Mouse (Mus musculus) T-helper 17 cell (primary cell): Measurements from ENCODE around the gene Nek9.

Source experiments
- in situ Hi-C, 2 experiments: fragments of 300-600 bp; cut with MboI, MseI; formaldehyde crosslinking; loops; 1 replicate in 1 of 2; 2 replicates in 1 of 2; pipeline ENCODE4 v1.15.1; 2025; ENCODE audit warnings: high pct_unique_total_duplicates in 2 of 2

The Nek9 gene

DNA sequence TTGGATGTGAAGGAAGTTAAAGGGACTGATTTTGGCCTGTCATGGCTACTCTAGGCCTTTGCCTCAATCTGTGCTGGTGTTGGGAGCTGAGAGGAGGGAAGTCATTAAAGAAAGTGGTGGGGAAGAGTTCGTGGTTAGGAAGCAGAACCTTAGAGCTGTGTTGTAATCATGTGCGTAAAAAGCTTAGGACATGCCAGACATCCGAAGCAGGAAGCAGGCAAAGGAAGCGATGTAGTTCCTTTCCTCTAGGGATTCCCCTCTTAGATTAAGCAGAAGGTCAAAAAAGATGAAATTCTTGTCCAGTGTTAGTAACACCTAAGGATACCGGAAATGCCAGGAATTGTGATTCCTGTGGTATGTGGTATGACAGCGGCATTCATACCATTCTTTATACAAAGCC is 9.2 kb upstream of the Nek9 start:
- in situ Hi-C loops: loop anchor here in 1 of 2 experiments (5.0 kb wide), 1 partner anchor 144 kb away; no protein-coding TSS in a partner anchor

DNA sequence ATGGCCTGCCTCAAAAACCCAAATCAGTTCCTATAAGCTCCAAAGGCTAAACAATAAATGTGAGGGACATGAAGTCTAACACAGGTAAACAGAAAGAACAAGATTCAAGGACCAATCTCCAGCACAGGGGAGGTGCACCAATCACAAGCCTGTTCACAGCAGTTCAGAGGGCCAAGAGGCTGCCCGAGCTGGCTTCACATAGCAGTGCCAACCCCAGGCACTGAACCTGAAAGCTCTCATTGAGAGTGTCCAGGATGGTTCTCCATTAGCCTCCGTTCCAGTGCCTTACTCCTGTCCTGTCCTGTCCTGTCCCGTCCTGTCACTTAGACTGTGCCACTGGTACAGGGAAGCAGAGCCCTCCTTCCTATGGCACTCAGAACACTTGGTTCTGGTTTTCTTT is 8.0 kb upstream of the Nek9 start:
- in situ Hi-C loops: loop anchor here in 1 of 2 experiments (5.0 kb wide), 1 partner anchor 145 kb away; no protein-coding TSS in a partner anchor

DNA sequence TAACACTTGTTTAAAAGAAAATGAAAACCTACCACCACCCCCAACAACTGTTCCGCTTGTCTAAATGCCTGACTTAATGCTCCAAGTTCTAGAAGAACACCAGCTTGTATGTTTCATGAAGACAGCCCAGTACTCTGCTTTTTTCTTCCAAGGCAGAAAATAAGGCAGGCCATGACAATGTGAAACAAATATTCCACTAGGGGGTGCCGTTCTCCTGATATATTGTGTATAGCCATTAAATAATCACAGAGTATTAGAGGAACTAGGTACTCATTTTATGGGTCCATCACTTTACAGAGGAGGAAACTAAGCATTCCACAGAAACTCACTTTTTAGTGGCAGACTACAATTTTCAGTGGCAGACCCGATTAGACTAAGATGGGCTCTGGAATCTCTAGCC is 7.2 kb upstream of the Nek9 start:
- in situ Hi-C loops: loop anchor here in 1 of 2 experiments (5.0 kb wide), 1 partner anchor 146 kb away; no protein-coding TSS in a partner anchor

DNA sequence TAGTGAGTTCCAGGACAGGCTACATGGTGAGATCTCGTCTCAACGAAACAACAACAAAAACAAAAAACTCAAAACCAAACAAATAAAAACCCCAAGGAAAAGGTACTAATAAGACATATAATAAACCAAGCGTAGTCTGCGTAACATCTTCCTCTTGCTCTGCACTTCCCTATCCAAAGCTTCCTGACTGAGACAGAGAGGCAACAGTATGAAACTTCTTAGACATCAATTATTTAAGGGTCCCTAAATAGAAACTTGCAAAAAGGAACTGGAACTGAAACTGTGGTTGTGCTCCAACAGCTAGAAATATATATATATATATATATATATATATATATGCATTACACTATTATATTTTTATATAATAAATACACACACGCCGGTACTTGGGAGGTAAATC is 6.4 kb upstream of the Nek9 start:
- in situ Hi-C loops: loop anchor here in 1 of 2 experiments (5.0 kb wide), 1 partner anchor 147 kb away; no protein-coding TSS in a partner anchor

DNA sequence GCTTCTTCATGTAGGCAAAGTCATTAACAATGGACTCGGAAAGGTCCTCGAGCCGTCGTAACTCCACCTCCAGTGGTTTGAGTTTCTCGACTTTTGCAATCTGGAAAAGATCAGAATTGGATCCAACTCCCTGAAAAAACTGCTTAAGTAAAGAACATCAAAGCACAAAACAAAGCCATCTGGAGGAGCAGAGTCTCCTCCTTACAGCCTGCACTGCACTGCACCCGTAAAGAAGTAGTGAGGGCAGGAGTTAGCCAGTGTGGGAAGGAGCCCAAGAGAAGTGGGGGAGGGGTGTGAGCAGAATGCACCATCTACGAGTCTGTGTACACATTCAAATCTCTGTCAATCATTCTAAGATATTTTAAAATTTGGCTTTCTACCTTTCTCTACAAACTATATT is 5.1 kb upstream of the Nek9 start:
- in situ Hi-C loops: loop anchor here (5.0 kb wide), 2 partner anchors 143 to 318 kb away; no protein-coding TSS in a partner anchor

DNA sequence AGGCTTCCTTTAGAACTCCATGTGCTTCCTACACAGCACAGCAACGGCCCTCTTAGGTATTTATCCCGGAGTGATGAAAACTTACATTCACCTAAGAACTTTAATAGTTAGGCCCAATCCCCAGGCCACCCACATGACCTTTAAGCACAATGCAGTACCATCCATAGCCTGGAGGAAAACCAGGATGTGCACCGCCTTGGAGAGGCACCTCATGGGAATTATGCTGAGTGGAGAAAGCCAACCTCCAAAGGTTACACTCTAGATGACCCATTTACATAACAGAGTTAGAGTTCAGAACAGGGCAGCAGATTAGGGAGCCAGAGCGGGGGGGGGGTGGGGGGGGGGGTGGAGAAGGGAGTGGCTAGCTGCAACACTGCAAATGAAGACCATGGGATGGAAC is 3.1 kb upstream of the Nek9 start:
- in situ Hi-C loops: loop anchor here (5.0 kb wide), 2 partner anchors 145 to 320 kb away; no protein-coding TSS in a partner anchor

DNA sequence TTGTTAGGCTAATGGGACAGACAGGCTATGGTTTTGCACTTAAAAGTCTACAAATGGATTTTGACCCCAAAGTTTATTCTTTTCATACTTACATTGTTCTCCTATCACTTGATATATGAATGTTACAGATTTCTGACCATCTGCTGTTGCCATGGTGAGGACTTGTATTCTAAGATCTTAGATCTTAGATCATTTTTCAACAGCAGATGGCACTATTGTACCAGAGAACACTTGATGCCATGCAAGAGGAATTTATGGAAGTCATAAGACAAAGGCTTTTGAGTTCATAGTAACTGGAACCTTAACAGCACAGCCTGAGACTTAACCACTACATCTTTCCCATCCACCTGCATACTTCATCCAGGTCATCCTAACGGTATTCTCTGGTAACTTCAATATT is 2.0 kb upstream of the Nek9 start:
- in situ Hi-C loops: loop anchor here (5.0 kb wide), 2 partner anchors 146 to 321 kb away; no protein-coding TSS in a partner anchor

DNA sequence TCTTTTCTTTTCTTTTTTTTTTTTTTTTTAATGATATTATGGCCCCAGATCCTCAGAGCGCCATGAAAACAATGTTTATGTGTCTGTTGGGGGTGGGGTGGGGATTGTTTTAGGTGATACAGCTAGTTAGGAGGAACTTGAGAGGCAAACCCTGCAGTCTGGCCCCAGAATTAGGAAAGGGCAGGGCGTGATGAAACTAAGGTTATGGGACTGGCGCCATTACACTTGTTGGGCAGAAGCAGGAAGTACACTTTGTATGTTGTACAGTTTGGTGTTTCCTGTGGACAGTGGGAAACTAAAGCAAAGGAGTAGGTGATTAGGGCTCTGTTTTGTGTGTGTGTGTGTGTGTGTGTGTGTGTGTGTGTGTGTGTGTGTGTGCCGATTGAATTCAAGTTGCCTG is 785 bp upstream of the Nek9 start:
- in situ Hi-C loops: loop anchor here (5.0 kb wide), 2 partner anchors 147 to 322 kb away; no protein-coding TSS in a partner anchor

DNA sequence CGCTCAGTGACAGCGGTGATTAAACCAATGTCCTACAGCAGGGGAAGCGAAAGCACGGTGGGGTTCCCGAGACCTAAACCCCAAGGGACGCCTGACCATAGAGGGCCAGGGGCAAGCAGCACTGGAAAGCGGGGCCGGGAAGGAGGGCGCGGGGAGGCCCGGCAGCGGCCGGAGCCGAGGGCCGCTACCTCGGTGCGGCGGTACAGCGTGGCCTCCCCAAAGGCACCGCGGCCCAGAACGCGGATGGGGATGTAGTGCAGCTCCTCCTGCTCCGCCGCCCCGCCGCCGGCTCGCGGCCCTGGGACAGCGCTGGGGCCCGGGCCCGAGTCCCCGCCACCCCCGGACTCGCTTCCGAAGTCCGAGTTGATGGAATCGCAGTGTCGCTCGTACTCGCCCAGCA is 347 bp downstream of the Nek9 start:
- in situ Hi-C loops: no loop called here

DNA sequence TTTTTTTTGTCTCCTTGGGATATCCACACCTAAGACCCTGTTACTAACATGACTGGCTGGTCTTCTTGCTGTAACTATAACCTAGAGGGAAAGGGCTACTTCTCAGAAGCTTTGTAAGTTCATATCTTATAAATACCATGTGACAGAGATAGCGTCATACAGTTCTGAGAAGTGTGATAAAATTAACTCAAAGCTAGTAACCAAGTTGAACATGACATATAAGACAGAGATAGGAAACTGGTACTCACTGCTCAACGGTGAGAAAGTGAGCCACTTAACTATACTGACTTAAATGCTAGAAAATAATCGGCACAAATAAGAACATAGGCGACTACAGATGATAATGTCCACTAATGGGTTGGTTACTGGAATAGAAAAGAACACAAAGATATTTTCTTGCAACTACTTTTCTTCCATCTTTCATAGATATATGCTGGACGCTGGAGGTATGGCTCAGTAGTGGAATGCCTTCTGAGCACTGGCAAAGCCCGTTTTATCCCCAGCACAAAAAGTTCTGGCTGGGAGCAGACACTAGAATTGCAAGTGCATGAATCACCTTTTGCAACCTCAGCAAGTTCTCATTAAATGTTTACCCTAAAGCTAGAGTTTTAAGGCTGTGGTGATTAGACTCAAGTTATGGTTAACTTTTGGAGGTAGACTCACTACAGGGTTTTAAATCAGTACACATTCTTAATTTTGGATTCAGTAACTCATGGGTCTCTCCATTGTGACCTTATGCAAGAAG is 1.4 kb downstream of the Nek9 start:
- in situ Hi-C loops: no loop called here

DNA sequence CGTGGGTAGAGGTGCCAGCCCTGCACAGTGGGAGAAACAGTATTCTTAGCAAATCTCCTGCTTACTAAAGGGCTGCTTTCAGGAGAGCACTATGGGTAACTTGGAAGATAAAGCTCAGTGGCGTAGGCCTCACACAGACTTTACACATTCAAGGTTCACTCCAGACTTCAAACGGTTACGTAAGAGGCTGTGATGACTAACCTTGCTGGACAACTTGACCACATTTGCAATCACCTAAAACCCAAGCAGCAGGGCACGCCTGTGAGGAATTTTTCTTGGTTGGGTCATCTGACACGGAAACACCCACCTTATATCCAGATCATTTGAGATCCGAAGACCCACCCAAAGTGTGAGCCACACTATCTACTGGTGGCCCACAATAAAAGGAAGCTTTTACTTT is 9.0 kb downstream of the Nek9 start:
- in situ Hi-C loops: no loop called here

DNA sequence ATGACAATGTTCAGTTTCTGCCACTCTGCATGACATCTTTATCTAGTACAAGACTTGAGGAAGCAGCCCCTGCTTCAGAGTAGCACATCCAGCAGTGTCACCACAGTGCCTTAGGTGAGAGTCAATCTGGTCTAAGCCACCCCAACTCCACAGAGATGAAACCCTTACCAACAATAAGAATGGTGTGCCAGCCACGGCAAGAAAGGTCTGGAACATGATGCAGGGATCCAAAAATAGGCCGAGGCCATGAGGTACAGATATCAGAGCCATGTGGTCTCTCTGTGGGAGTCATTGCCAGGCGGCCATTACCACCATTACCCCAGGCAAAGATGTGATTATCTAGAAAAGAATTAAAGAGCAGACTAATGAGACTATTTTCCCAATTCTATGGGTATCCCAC is 30.5 kb downstream of the Nek9 start:
- in situ Hi-C loops: loop anchor here in 1 of 2 experiments (25.0 kb wide), 1 partner anchor 1621 kb away; the partner anchor contains the start of gene Psen1

DNA sequence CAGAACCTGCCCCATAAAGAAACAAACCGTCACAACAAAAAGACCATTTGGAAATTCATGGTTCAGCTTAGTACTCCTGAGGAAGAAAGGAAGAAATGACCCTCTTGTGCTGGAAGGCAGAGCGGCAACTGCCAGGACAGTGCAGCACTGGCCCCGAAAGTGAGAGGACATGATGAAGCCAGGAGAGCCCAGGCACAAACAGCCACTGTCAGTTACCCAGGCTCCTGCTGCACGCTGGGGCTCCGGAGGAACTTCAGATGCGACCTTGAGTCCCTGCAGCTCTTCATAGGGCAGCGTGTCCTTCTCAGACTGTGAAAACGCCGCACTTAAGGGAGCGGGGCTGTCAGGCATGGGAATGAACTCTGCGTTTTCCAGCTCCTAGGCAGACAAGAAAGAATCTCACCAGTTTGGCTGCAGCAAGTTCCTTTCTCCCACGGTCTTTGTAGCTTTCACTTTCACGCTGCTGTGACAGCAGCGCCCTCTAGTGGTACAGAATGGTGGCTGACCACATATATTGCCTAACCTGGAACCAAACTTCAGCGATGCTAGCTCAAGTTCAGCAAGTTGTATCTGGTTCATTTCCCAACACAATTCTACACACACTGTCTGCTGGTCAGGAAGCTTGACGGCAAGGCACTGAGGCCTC is 33.8 kb downstream of the Nek9 start:
- in situ Hi-C loops: loop anchor here in 1 of 2 experiments (25.0 kb wide), 1 partner anchor 1618 kb away; the partner anchor contains the start of gene Psen1

DNA sequence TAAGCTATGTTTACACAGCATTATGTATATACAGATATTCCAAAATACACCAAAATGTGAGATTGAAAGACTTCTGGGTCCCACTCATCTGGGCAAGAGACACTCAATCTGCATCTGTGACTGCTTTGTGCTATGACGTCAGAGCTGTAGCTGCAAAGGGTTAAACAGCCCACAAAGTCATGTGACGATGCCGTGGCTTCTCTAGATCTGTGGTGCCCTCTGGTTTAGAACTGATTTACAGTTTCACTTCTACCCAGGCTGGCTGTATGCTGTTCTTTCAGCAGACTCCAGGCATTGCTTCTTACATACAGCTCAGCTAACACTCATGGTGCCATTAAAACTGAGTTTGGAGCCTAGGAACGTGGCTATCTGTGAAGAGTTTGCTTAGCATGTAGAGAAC is 34.4 kb downstream of the Nek9 start:
- in situ Hi-C loops: loop anchor here in 1 of 2 experiments (25.0 kb wide), 1 partner anchor 1617 kb away; the partner anchor contains the start of gene Psen1

DNA sequence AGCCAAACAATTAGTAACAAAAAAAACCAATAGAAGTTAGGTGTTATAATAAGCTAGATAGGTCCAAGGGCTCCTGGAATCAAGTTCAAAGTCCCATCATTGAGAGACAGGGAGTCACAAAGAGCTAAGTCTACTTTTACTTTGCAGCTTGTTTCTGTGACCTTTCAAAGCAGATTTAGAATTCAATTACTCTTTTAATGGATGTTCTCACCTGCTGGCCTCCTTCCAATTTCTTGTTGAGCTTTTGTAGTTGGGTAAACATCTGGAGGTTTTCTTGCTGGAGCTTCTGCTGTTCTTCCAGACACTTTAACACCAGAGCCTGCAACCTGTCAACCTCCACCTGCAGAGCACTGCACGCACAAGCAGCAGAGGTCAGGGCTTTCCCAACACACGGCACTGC is 35.9 kb downstream of the Nek9 start:
- in situ Hi-C loops: loop anchor here in 1 of 2 experiments (25.0 kb wide), 1 partner anchor 1616 kb away; the partner anchor contains the start of gene Psen1

DNA sequence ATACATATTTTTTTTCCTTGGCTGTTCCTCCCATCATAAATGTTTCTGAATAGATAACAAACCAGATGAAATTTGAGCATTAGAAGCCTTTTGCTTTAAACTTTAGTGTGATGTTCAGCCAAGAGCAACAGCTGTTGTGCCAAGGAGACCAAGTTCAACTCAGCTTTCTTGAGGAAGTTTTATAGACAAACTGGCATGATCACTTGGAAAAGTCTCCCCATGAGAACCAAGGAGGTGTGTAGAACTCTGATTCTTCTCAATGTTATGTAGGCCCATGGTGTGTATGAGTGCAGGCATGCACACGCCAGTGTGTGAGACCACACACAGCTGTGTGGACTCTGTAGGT is 40.4 kb downstream of the Nek9 start:
- in situ Hi-C loops: no loop called here

DNA sequence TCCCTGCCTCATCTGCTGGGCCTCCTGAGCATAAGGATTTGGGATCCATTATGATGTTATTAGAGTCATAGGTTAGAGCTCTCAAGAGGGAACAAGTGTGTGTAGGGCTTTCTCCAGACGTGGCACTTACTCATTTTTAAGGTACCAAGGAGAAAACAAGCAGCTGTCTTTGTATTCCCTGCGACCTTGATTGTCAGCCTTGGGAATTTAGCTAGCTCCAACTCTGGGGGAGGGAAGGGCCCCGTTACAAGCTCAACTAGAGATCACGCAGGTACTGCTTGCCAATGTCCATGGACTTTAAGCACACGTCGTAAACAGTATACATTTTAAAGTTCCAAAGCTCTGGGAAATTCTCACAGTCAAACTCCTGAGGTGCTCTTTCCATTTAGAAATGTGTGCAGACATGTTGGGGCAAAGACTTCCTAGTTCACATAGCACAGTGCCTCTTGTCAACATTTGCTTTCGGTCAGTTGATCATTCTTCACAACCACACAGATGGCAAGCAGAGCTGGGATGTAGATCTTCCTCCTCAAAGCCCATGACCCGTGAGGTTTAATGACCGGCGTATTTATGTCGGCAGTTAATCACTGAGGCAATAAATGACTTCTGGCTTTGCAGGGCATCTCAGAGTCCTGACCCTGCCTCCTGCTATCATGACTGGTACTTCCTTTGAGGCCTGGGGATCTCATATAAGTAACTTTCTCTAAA is 40.9 kb downstream of the Nek9 start:
- in situ Hi-C loops: no loop called here

DNA sequence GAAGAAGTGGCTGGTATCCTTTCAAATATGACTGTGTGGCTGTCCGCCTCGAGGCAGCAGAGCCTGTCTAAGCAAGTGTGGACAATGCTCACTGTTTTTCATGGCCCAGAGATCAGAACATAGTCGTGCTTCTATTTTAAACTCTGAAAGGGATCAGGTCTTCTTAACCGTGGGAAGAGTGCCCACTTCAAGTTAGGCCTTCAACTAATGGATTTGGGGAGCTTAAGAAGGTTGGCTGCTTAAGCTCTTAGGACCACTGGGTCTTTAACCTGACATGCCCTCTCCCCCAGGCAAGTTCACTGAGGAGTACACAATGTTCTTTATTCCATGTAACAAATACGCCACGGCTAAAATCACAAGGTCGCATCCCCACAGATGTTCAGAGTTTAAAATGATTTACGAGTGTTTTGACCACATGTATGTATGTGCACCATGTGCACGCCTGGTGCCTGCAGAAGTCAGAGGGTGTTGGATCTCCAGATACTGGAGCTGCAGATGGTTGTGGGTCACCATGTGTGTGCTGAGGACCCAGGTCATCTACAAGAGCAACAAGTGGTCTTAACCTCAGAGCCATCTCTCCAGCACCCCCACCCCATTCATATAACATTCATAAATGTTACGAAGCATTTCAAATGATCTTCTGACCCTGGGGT is 41.7 kb downstream of the Nek9 start:
- in situ Hi-C loops: no loop called here

DNA sequence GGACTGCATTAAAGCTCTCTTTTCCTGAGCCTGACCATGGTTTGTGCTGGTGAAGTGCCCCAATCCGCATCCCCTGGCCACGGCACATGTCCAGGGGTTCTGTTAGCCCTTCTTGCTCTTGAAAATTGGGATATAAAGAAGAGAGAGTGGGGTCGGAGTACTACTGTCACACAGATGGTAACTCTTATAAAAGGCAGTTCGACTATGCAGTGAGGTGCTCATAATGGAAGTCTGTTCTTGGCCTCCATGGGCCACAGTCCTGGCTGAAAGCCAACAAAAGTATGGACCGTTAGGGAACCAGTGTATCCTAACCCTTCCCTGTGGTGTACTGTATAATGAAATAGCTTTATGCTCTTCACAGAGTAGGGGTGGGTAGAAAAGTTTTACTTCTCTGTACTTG is 42.2 kb downstream of the Nek9 start:
- in situ Hi-C loops: no loop called here

DNA sequence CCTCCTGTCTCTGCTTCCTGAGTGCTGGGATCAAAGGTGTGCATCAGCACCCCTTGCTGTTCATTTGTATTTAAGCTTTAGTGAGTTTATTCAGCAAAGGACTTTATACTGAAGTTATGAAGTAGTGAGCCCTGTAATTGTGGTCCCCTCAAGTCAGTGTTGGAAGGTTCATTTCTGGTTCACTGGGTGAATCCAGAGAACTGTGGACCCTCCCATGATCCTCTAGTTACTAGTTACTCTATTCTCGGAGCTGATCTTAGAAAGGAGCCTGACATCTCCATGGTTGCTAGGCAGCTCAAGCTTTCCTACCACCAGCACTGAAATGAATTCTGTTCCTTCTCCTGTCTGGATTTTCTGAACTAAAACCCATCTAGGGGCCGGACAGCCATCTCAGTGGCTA is 43.7 kb downstream of the Nek9 start:
- in situ Hi-C loops: no loop called here

DNA sequence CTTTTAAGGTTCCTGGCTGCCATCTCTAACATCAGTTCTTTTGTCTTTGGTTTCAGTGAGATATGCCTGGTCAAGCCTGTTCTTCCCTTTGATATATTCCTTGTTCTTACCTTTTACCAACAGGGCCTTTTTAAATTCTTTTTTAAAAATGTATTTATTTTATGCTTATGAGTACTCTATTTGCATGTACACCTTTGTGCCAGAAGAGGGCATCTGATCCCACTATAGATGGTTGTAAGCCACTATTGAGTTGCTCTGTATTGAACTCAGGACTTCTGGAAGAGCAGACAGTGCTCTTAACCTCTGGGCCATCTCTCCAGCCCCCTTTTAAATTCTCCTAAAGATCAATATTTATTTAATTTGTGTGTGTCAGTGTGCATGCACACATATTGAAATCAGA is 46.3 kb downstream of the Nek9 start:
- in situ Hi-C loops: no loop called here
